Mouse (Mus musculus) thymus, adult 2 months (tissue): Measurements from ENCODE around the gene Peli2. TPM values are rescaled to one million over a fixed set of nuclear protein-coding genes. Genes with fewer than 3 reads are reported as not detected.

ENCODE experiments used
- DNase-seq: peaks from one replicate; pipeline ENCODE4 v3.0.0; 2021
- H3K27ac ChIP-seq: fragments of 200-500 bp; 2 replicates; pipeline ENCODE4 v1.5.1; 2012; ENCODE audit warnings: low read length, control low read depth; ENCODE audit not compliant: control insufficient read depth, insufficient read depth
- H3K27me3 ChIP-seq: fragments of 200-500 bp; 2 replicates; pipeline ENCODE4 v1.6.1; 2012; ENCODE audit warnings: mild to moderate bottlenecking, low read length, moderate library complexity, mixed read lengths; ENCODE audit not compliant: control insufficient read depth, insufficient read depth
- H3K36me3 ChIP-seq: fragments of 200-500 bp; 2 replicates; pipeline ENCODE4 v1.6.1; 2012; ENCODE audit warnings: mild to moderate bottlenecking, low read length, moderate library complexity; ENCODE audit not compliant: control insufficient read depth, insufficient read depth
- H3K4me1 ChIP-seq: fragments of 200-500 bp; replicated peaks from 2 replicates; pipeline ENCODE4 v1.6.1; 2012; ENCODE audit warnings: low read length; ENCODE audit not compliant: control insufficient read depth, insufficient read depth
- H3K4me3 ChIP-seq: fragments of 200-500 bp; 2 replicates; pipeline ENCODE4 v1.5.1; 2012; ENCODE audit warnings: mild to moderate bottlenecking, low read length, control low read depth, moderate library complexity; ENCODE audit not compliant: control insufficient read depth, insufficient read depth
- CTCF ChIP-seq: fragments of 200-500 bp; IDR thresholded peaks from 2 replicates; pipeline ENCODE4 v1.5.1; 2012; ENCODE audit warnings: mild to moderate bottlenecking, control low read depth, low read length, moderate library complexity, borderline replicate concordance; ENCODE audit not compliant: control insufficient read depth, poor library complexity, insufficient read depth; ENCODE audit errors: extremely low read depth
- POLR2A ChIP-seq: fragments of 200-500 bp; IDR thresholded peaks from 2 replicates; pipeline ENCODE4 v1.6.1; 2012; ENCODE audit warnings: mild to moderate bottlenecking, low read length, control low read depth, moderate library complexity; ENCODE audit not compliant: control insufficient read depth, poor library complexity, insufficient read depth; ENCODE audit errors: extremely low read depth
- WGBS: fragments of 180-500 bp; shearing (Covaris S2); methylation state at CpG from one replicate; pipeline ENCODE4 v1.1.7; 2018; 5-methylcytosine and 5-hydroxymethylcytosine counted together
- polyA plus RNA-seq: library from polyadenylated mRNA; depleted of rRNA; stranded (reverse); fragments of >200 nt; gene quantifications from 2 replicates; pipeline ENCODE4 v1.2.3, GENCODE M21; 2012

The Peli2 gene
- polyA plus RNA-seq, 1 experiment, result 2.8 TPM

- TF ChIP-seq POLR2A (no peak), CTCF (no peak)
- Histone ChIP-seq H3K4me3 (no peak overlapping the region), H3K27me3 (no peaks in the 10 kb centered on the region), H3K4me1 (no peaks in the 10 kb centered on the region), H3K27ac (no peak overlapping the region), H3K36me3 (no peaks in the 10 kb centered on the region)
- 86% methylated on average over 9 of the region's 9 CpGs for WGBS
- DNase-seq, result no peak
Measured at GRCm38 (mm10) chr14:48187100-48187499, 66.5 kb downstream of the Peli2 start.

GRCm38 (mm10) chr14:48189330-48189729 is 68.7 kb downstream of the Peli2 start:
- Histone ChIP-seq H3K4me1 (no peaks in the 10 kb centered on the region), H3K36me3 (no peaks in the 10 kb centered on the region), H3K27ac (no peak overlapping the region), H3K4me3 (no peak overlapping the region), H3K27me3 (no peaks in the 10 kb centered on the region)
- WGBS, result 77% methylated on average over 8 of the region's 8 CpGs
- no peak for DNase-seq
- TF ChIP-seq POLR2A (no peak), CTCF (no peak)

- no peak overlapping the region for H3K27ac ChIP-seq
- no peak overlapping the region for H3K4me3 ChIP-seq
- no peak for DNase-seq
- TF ChIP-seq CTCF (no peak), POLR2A (no peak)
- H3K27me3 ChIP-seq, result no peaks in the 10 kb centered on the region
- WGBS, result 94% methylated on average over 5 of the region's 5 CpGs
- no peaks in the 10 kb centered on the region for H3K4me1 ChIP-seq
- no peaks in the 10 kb centered on the region for H3K36me3 ChIP-seq
Measured at GRCm38 (mm10) chr14:48190946-48191345, 70.3 kb downstream of the Peli2 start.

- WGBS, result 98% methylated on average over 3 of the region's 3 CpGs
- no peak for DNase-seq
Measured at GRCm38 (mm10) chr14:48191925-48192324, 71.3 kb downstream of the Peli2 start.

GRCm38 (mm10) chr14:48196804-48197203 is 76.2 kb downstream of the Peli2 start:
- Histone ChIP-seq H3K4me1 (peaks cover 10% of the 10 kb centered on the region), H3K4me3 (no peak overlapping the region), H3K36me3 (no peaks in the 10 kb centered on the region), H3K27me3 (no peaks in the 10 kb centered on the region), H3K27ac (no peak overlapping the region)
- DNase-seq, result no peak
- 90% methylated on average over 5 of the region's 5 CpGs for WGBS
- TF ChIP-seq POLR2A (no peak), CTCF (no peak)

More at GRCm38 (mm10) chr14:48191925-48192324, 71.3 kb downstream of the Peli2 start:
- no peaks in the 10 kb centered on the region for H3K36me3 ChIP-seq
- no peak overlapping the region for H3K27ac ChIP-seq
- no peaks in the 10 kb centered on the region for H3K4me1 ChIP-seq
- no peaks in the 10 kb centered on the region for H3K27me3 ChIP-seq
- TF ChIP-seq POLR2A (no peak), CTCF (no peak)
- no peak overlapping the region for H3K4me3 ChIP-seq

GRCm38 (mm10) chr14:48197287-48197686 is 76.7 kb downstream of the Peli2 start:
- no peaks in the 10 kb centered on the region for H3K27me3 ChIP-seq
- peaks cover 15% of the 10 kb centered on the region for H3K4me1 ChIP-seq
- TF ChIP-seq CTCF (no peak), POLR2A (no peak)
- no peak overlapping the region for H3K4me3 ChIP-seq
- WGBS, result 91% methylated on average over 7 of the region's 7 CpGs
- H3K27ac ChIP-seq, result no peak overlapping the region
- no peaks in the 10 kb centered on the region for H3K36me3 ChIP-seq
- no peak for DNase-seq

GRCm38 (mm10) chr14:48198190-48198954 is 77.7 kb downstream of the Peli2 start:
- no peak for DNase-seq
- H3K27ac ChIP-seq, result no peak overlapping the region
- H3K4me1 ChIP-seq, result peaks cover 20% of the 10 kb centered on the region
- H3K27me3 ChIP-seq, result no peaks in the 10 kb centered on the region
- TF ChIP-seq POLR2A, result no peak
- no peak for TF ChIP-seq CTCF
- 94% methylated on average over 8 of the region's 8 CpGs for WGBS
- H3K36me3 ChIP-seq, result no peaks in the 10 kb centered on the region
- no peak overlapping the region for H3K4me3 ChIP-seq
